Mouse (Mus musculus): ENCODE measurements around the gene Foxk1.

DNA sequence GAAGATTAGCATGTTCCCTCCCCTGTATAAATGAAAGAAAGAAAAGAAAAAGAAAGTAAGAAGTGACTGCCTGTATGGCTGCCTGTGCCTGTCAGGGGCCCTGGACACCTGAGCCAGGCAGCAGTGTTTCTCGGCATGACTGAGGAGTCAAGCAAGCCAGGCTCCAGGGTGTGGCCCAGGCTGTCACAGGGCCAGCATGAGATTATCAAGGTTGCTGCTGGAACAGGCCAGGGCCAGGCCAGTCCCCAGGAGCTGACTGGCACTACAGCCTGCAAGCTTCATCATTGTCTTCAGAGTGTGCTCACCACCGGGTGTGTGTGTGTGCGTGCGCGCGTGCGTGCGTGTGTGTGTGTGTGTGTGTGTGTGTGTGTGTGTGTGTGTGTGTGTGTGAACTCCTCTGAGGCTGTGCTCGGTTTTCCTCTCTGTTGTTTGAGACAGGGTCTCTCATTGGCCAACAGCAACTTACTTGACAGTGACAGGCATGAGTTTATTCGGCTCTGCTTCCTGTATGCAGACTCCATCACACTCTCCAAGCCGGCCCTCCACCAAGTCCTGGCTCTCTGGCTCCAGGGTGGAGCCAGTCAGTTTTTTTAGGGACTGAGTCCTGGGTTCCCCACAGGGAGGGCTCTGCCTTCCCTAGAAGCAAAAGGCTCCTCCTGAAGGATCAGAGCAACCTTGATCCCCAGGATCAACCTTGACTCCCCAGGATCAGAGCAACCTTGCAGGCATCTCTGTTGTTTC is 43.7 kb downstream of the Foxk1 start:
- TF ChIP-seq CTCF (IDR thresholded peaks at IDR 0.05; ENCODE audit: low read depth, low read length), result no peak
- TF ChIP-seq POLR2A (IDR thresholded peaks at IDR 0.05; ENCODE audit: extremely low read depth, insufficient read depth, low read length), result no peak

All from liver, adult 2 months (tissue).